Mouse (Mus musculus): ENCODE measurements around the gene Arfgef2.

- TF ChIP-seq POLR2A (IDR thresholded peaks at IDR 0.05; ENCODE audit: borderline replicate concordance, insufficient read depth, low read length) = no peak
- TF ChIP-seq CTCF (IDR thresholded peaks at IDR 0.05; ENCODE audit: borderline replicate concordance, insufficient read depth, low read depth, low read length) = no peak
These were observed 53.8 kb downstream of the Arfgef2 start for GRCm38 (mm10) chr2:166859214-166859613.
